Mouse (Mus musculus) myocyte (in vitro differentiated cells): ENCODE results near the gene Hes2.

Experiments
- CEBPB ChIP-seq: IDR thresholded peaks from 2 replicates; pipeline ENCODE4 v1.6.1; 2011; ENCODE audit warnings: mild to moderate bottlenecking, moderate library complexity; ENCODE audit not compliant: poor library complexity, insufficient read depth, severe bottlenecking
- E2F4 ChIP-seq: IDR thresholded peaks from one replicate; pipeline ENCODE4 v1.6.1; 2011; ENCODE audit warnings: mild to moderate bottlenecking, control low read depth, moderate library complexity; ENCODE audit not compliant: insufficient read depth
- MAX ChIP-seq: IDR thresholded peaks from one replicate; pipeline ENCODE4 v1.6.1; 2011; ENCODE audit warnings: low read depth, mild to moderate bottlenecking, control low read depth
- MYOD1 ChIP-seq, 3 experiments: IDR thresholded peaks; one replicate each; pipeline ENCODE4 v1.6.1; 2011; ENCODE audit warnings: control low read depth in 2 of 3, low read depth in 2 of 3, mild to moderate bottlenecking in 2 of 3, moderate library complexity in 1 of 3; ENCODE audit not compliant: insufficient read length in 2 of 3, control insufficient read depth in 1 of 3
- MYOG ChIP-seq, 3 experiments: IDR thresholded peaks; one replicate each; pipeline ENCODE4 v1.6.1; 2011; ENCODE audit warnings: control low read depth in 2 of 3, low read depth in 2 of 3, mild to moderate bottlenecking in 2 of 3; ENCODE audit not compliant: insufficient read length in 2 of 3, control insufficient read depth in 1 of 3, insufficient read depth in 1 of 3
- POLR2A ChIP-seq: IDR thresholded peaks from one replicate; pipeline ENCODE4 v1.6.1; 2011; ENCODE audit warnings: low read depth, mild to moderate bottlenecking, control low read depth, moderate library complexity; ENCODE audit not compliant: insufficient read length
- POLR2AphosphoS2 ChIP-seq: IDR thresholded peaks from one replicate; pipeline ENCODE4 v1.6.1; 2011; ENCODE audit warnings: low read depth, control low read depth; ENCODE audit not compliant: insufficient read length
- REST ChIP-seq: IDR thresholded peaks from one replicate; pipeline ENCODE4 v1.6.1; 2011; ENCODE audit warnings: mild to moderate bottlenecking, control low read depth, moderate library complexity; ENCODE audit not compliant: insufficient read depth, insufficient read length
- SRF ChIP-seq: IDR thresholded peaks from one replicate; pipeline ENCODE4 v1.6.1; 2011; ENCODE audit warnings: low read depth; ENCODE audit not compliant: control insufficient read depth, insufficient read length
- TCF12 ChIP-seq: IDR thresholded peaks from one replicate; pipeline ENCODE4 v1.6.1; 2011; ENCODE audit warnings: mild to moderate bottlenecking, control low read depth; ENCODE audit not compliant: poor library complexity, insufficient read depth, severe bottlenecking
- TCF3 ChIP-seq: IDR thresholded peaks from one replicate; pipeline ENCODE4 v1.6.1; 2011; ENCODE audit warnings: low read depth, control low read depth; ENCODE audit not compliant: insufficient read length
- USF1 ChIP-seq: IDR thresholded peaks from one replicate; pipeline ENCODE4 v1.6.1; 2011; ENCODE audit warnings: low read depth, mild to moderate bottlenecking, control low read depth, moderate library complexity

DNA sequence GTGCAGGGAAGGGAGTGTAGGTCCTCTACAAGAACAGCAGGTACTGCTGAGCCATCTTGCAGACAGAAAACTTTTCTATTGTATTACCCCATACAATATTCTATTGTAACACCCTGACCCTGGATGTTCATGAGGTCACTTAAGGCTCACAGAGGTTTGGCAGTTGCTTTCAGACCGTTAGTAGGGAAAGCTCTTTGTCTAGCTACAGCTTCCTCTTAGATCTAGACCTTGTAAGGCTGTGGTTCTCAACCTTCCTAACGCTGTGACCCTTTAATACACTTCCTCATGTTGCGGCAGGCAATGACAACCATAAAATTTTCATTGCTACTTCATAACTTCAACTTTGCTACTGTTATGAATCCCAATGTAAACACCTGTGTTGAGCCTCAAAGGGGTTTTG, 18.0 kb downstream of the Hes2 start:
- no peak for TF ChIP-seq POLR2AphosphoS2
- TF ChIP-seq SRF = no peak
- TF ChIP-seq POLR2A = no peak
- no peak for TF ChIP-seq MYOD1 (IDR thresholded peaks at IDR 0.05; ENCODE audit: control insufficient read depth in 1 of 3, insufficient read length in 2 of 3, low read depth in 2 of 3)
- no peak for TF ChIP-seq USF1
- TF ChIP-seq REST = no peak
- TF ChIP-seq MAX = no peak
- no peak for TF ChIP-seq TCF12
- no peak for TF ChIP-seq MYOG (IDR thresholded peaks at IDR 0.05; ENCODE audit: control insufficient read depth in 1 of 3, insufficient read depth in 1 of 3, insufficient read length in 2 of 3, low read depth in 2 of 3)
- no peak for TF ChIP-seq CEBPB
- no peak for TF ChIP-seq TCF3
- TF ChIP-seq E2F4 = no peak
